Mouse (Mus musculus) gastrocnemius, postnatal 25 days (tissue): ENCODE measurements at regions not wholly inside any gene's neighbourhood (a gene's known extent, or its start where the extent isn't known, plus 50 kb on each side); places are given as distances from the start of the nearest gene placed in this dataset.

Experiments
- DNase-seq: peaks from one replicate; pipeline ENCODE4 v3.0.0; 2022

DNA sequence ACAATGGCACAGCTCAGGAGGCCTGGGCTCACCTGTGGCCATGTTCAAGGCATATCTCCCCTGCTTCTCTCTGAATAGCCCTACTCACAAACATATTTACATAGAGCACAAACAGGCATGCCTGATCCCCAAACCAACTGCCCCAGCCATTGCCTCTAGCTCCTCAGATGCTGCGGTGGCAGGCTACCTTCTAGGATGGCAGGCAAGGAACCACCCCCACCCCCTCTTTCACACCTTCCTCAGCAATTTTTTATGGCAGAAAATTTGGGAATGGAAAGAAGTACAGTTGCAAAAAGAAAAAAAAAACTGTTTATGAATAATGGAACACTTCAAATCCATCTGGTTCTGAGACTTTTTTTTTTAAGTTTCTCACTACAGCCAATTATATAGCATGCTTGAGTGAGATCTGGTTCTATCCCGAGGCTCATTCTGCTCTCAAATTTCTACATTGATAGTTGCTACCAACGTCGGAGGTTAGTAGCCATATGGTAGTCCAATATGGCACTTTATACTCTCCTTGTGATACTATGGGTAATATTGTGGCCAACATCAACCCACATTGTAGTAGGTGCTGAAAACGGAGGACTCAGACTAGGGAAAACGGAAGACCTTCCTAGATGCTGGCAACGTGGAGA, 136.8 kb upstream of the Gm10295 start:
- no peak for DNase-seq

DNA sequence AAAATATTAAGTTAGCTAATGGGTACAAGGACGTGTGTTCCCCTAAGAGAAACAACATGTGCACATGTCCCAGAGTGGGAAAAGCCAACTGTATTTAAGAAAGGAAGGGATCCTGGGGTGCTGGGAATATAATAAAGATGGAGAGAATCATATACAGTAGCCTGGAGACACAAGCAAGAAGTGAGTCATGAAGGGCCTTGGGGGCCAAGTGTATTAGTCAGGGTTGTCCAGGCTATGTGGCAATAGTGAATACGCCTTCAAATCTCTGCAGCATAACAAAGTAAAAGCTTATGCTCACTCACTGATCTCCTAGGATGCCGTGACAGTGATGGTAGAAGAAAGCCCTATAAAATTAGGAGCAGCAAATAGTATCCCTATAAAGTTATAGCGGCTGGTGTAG, 124.1 kb upstream of the Gm10295 start:
- no peak for DNase-seq

DNA sequence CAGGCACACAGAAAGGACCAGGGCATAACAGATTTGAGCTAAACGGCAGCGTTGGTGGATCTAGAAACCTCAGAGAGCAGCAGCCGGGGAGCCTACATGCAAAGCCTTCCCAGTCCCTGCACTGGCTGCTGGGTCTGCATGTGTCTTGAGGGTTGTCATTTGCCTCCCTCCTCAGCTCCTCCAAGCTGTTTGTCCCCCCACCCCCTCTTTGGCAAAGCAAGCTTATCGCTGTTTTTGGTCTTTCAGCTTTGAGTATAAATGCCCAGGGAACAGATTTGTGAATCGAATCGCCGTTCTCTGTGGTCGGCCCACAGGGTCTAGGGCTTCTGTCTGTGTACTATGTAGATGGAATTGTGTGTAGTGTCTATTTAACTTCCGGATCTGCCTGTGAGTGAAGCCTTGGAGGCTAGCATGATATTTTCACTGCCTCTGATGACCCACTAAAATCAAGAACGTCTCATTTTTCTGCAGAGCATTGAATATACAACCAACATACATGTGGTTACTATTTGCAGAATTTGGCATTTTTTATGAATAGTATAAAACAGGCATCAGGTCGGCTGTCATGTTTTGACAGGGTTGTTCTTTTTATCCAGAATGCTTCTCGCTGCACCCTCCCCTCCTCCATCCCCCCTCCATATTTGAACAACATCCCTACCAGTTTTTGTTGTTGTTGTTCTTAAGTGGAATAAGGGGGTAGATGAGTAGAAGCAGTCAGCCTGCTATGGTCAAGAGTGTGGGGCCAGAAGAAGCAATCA, 121.3 kb upstream of the Gm10295 start:
- DNase-seq = no peak

GRCm38 (mm10) chr7:71471658-71472383, 120.5 kb upstream of the Gm10295 start:
- peak; percentile 45 for DNase-seq

GRCm38 (mm10) chr7:71471319-71471657, 120.0 kb upstream of the Gm10295 start:
- no peak for DNase-seq

- no peak for DNase-seq
These were observed 119.1 kb upstream of the Gm10295 start for GRCm38 (mm10) chr7:71470418-71470817.

DNA sequence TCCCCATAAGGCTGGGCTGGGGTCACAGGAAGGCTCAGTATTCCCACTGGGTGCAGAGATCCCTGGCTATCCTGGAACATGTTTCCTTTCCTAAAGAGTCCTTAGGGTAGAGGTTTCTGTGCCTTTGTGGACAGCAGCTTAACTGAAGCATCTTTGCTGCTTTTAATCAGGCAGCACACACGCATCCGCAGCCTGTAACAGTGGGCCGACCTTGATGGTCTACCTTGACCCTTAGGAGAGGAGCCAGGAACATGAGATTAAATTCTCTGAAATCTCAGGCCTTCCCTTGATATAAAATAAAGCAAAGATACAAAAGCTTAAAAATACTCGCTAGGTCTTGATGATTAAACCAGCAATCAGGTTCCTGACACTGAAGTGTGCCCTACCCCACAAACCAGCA, 118.7 kb upstream of the Gm10295 start:
- no peak for DNase-seq

DNA sequence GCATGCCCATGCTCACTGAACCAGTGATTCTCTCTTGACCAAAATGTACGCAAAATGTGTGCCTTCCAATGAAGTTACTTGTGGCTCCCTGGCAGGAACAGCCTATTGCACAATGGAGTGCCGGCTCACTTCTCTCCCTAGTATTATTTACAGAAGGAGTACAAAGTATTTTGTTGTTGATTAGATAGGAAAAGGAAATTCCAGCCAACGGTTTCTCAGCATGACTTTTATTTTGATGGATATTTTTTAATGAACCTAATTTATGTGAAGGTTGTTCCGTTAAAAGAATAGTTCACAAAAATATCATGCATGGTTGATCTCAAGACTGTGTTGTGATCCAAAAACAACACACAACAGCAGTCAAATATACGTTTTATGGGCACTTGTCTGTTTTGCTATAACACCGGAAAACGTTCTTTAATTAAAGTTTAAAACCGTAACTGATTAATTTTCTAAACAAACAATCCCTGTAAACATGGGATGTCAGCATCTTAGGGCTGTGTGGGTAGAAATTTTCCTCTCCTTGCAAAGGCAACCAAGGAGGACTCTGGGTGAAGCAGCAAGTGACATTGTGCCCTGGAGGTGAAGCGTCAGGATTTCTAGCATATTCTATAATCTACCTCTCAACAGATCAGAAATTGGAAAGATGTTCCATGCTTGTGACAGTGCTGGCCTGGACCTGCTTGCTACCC, 116.3 kb upstream of the Gm10295 start:
- DNase-seq = no peak

DNA sequence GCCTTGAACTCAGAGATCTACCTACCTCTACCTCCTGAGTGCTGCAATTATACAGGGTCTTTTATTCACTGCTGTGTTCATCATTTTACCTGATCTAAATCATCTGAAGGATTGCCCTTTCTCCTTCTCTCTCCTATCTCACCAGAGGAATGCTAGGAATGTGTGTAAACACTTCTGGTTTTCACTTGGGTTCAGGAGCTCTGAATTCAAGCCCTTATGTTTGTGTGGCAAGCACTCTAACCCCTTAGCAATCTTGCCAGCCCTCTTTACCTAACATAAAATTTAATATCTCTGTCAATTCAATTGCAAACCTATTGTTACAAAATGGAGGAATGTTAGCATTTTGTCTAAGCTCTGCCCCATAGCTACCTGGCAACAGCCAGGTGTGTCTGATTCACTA, 112.8 kb upstream of the Gm10295 start:
- no peak for DNase-seq

- no peak for DNase-seq
These were observed 112.3 kb upstream of the Gm10295 start for GRCm38 (mm10) chr7:71463565-71463964.

GRCm38 (mm10) chr7:71459805-71460204, 108.5 kb upstream of the Gm10295 start:
- DNase-seq = no peak

DNA sequence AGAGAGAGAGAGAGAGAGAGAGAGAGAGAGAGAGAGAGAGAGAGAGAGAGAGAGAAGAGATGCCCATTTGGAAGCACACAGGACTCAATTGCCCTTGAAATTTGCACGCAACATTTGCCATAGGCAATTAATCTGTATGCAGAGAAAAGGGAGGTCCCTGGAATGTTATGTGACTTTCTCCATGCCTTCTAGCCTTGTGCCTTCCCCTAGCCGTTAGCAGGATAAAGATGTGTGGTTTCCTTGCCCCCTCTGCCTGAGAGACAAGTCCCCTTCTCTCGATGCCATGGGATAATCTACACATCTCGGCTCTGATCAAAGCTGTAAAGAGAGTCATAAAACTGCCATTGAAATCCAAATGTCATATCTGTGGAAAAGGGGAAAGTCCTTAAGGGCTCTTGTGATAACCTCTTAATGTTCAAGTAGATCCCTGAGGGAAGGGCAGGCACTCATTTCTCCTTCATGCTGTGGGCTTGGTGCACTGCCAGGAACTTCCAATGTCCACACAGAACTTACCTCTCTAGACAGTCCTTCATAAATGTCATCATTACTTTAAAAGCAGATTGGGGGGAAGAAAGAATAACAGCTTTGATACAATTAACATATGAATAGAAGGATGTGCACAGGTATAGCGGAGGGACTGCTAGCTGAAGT, 106.9 kb upstream of the Gm10295 start:
- DNase-seq = no peak

GRCm38 (mm10) chr7:71457409-71458103, 106.3 kb upstream of the Gm10295 start:
- no peak for DNase-seq

DNA sequence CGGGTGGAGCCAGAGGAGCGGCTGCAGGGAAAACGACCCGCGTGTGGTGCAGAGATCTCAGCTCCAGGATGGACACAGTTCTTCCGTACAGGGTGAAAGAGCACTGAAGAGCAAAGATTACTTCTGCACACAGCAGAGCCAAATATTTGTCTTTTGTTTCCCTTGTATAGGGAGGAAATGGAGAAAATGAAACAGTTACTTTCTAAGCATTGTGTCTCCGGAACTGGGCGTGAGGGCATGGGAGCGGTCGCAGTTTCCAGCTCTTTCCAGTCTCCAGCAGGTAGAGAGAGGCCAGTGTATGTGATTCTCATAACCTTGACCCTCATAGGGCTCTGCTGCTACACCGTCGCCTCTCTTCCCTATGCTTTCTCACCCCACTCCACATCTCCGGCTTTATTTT, 105.1 kb upstream of the Gm10295 start:
- no peak for DNase-seq

- DNase-seq = no peak
These were observed 89.3 kb upstream of the Gm10295 start for GRCm38 (mm10) chr7:71440330-71441240.

GRCm38 (mm10) chr7:71425982-71426381, 74.7 kb upstream of the Gm10295 start:
- DNase-seq = no peak

GRCm38 (mm10) chr7:71419261-71419660, 68.0 kb upstream of the Gm10295 start:
- DNase-seq = no peak

- no peak for DNase-seq
These were observed 67.6 kb upstream of the Gm10295 start for GRCm38 (mm10) chr7:71418856-71419255.

GRCm38 (mm10) chr7:71414756-71415155, 63.5 kb upstream of the Gm10295 start:
- DNase-seq = no peak

GRCm38 (mm10) chr7:71413121-71413520, 61.8 kb upstream of the Gm10295 start:
- DNase-seq = no peak

DNA sequence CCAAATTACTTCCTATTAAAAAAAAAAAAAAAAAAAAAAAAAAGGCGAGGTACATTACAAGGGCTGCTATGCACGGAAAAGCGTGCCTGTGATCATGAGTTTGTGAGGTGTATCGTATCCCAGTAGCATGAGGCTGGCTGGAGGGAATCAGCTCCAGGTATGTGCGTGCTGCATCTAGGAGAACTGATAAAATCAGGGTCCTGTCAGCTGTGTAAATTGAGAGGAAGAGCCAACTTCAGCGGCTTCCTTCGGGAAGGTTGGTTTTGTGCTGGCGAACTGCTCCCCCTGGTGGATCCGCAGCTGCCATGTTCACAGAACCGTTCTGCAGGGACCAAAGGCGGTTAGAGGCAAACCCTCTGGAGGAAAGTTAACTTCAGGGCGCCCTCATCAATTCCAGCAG, 60.8 kb upstream of the Gm10295 start:
- peak; percentile 59 for DNase-seq
